Mouse (Mus musculus) thymus, postnatal 36 days (tissue): ENCODE data around the gene Dst.
A peak's percentile ranks its signal among the peaks of the same experiment; 100 is the strongest.

ENCODE experiments used
- DNase-seq, 2 experiments: peaks; one replicate each; pipeline ENCODE4 v3.0.0; 2022; ENCODE audit warnings: mixed read lengths in 2 of 2

The Dst gene

DNA sequence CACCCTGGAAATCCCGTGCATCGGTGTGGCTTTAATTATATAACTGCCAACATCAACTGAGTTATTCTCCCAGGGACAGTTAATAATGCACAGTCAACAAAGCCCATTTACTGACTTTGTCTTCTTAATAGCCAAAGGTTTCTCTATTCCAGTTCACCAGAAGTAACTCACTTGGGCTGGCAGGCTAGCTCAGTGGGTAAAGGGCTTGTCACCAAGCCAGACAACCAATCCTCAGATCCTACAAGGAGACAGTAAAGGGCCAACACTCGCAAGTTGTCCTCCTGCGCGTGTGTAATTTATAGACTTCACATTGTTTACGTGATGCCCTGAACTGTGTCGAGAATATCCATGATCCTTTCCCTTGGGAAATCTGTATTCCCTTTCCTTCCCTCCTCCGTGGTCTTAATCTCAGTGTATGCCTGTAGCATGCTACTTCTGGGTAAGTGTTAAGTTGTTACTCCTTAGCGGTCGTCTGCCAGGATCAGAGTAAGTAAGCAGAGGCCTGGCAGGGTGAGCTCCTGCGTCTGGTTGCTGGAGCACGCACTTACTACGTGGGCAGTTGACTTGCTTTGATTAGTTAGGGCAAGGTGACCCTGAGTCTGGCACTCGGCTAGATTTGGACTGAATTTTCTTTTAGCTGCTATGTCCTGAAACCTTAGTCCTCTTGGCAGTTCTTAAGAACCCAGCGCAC is 338.1 kb downstream of the Dst start:
- no peak for DNase-seq

DNA sequence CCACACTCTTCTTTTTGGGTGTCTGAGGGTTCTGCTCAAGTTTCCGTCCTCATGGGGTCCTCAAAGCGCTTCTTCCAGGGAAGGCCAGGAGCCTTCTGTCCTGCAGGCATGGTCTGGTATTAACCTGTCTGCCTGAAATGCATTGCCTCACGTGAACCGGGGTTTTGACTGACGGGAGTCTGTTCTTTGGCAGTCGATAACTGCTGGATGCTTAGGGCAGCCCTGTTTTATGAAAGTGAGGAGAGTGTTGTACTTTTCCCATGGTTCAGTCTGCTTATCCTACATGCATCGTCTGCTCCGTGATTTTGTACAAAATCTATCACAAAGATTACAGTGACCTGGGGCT is 338.6 kb downstream of the Dst start:
- no peak for DNase-seq

DNA sequence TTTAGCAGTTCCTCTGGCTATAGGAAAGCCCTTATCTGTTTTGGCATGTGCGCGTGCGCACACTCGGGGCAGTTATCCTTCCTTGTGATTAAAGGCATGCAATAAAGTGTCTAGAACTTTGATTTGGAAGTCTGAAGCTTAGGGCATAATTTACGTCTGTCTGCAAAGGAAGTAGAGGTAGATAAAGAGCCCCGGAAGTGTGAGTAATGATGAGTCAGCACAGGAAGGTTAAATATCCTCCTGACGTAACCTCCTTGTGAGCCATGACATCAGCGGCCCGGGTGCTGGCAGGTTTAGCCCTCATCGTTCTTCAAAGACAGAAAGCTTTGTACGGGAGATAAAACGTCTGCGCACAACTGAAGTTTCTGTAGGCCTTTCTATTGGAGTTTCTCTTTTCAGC is 343.1 kb downstream of the Dst start:
- peak in 1 of 2 experiments; percentile 17 for DNase-seq

DNA sequence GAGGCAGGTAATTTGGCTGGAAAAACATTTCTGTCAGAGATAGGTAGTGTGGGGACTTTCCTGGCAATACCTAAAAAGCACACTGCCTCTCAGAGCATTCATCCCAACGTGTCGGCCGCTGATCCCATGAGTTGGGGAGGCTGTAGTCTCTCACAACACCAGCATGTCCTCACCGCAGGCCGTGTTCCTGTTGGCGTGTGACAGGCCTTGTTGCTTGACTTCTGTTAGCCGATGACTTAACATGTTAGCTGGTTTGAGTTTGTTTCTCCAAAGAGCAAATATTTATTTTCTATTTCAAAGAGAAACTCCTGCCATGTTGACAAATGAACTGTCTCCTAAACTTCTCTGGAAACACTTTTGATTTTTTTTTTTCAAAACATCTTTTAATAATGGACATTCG is 344.2 kb downstream of the Dst start:
- no peak for DNase-seq

DNA sequence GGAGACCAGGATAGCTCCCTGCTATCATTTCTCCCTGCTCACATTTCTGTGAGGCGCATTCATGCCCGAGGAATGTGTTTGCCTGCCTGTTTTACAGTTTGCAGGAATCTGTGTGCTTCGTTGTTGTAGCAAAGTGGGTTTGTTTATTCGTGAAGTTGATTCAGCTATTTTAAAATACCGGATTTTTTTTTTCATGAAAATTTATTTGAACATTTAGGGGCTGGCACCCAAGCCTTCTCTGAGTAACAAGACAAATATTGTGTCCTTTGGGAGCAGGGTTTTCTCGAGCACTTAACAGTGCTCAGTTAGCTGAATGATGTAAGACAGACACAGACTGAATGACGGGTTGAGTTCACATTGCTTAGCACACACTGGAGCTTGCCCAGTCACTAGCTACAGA is 345.9 kb downstream of the Dst start:
- no peak for DNase-seq

DNA sequence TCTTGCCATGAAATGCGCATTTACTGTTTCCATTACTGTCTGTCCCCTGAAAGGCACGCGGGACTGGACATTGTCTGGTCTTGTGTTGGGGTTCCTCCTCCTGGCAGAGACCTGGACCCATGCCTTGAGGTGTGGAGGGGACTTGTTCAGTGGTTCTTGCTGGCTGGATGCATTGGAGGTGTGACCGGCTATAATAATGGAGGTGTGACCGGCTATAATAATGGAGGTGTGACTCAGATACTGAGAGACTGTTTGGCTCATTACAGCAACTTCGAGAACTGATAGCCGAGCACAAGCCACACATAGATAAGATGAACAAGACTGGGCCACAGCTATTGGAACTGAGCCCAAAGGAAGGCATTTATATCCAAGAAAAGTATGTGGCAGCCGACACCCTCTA is 351.9 kb downstream of the Dst start:
- DNase-seq = no peak

DNA sequence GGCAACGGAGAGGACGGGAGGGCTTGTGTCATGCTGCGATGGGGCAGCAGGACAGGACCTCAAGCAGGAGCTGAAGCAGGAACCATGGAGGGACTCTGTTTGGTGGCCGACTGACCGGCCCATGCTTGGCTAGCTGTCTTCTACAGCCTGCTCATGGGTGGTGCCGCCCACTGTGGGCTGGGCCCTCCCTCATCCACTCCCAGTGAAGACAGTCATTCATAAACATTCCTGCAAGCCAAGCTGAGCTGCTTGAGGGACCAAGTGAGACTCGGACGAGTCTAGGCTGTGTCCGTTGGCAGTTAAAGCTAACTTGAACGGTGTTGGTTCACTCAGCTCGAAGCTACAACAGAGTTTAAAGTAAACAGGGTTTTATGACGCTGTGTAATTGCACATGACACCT is 353.0 kb downstream of the Dst start:
- DNase-seq = no peak

DNA sequence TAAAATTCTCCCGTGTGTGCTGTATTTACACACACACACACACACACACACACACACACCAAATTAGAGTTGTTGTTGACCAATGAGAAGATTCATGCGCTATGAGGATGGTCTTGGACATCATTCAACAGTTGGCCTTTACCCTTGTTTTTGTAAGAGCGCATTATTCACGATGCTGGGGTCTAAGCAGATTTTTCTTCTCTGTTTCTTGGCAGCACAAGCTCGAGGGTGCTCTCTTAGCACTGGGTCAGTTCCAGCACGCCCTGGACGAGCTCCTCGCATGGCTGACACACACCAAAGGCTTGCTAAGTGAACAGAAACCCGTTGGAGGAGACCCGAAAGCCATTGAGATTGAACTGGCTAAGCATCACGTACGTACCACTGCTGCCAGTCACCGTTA is 360.5 kb downstream of the Dst start:
- no peak for DNase-seq

DNA sequence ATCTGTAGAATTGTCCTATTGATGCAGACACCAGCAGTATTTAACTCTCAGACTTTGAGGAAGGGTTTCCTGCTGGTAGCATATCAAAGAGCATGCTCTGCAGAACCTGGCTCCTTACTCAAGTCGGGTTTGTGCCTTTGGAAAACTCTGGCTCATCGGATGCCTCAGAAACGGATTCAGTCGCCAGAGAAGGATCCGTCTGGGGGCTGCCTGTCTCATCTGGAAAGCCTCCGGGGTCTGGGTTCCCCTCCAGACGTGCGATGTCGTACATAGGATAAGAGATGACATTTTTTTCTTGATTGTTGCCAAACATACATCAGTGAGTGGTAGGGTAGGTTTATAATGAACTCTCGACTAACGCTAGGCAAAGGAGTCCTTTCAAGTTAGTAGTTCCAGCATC is 361.6 kb downstream of the Dst start:
- DNase-seq = no peak

DNA sequence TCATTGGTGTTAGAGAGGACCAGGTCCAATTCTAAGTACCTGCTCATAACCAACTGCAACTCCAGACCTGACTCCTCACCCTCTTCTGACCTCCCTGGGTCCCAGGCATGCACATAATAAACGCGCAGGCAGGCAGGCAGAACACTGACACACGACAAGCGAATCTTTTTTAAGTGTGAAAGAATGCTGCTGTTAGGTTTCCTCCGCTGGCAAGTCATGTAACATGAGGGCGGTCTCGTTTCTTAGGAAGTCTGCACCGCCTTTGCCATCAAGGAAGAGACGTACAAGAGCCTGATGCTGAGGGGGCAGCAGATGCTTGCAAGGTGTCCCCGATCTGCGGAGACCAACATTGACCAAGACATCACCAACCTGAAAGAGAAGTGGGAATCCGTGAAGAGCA is 365.9 kb downstream of the Dst start:
- DNase-seq = no peak

DNA sequence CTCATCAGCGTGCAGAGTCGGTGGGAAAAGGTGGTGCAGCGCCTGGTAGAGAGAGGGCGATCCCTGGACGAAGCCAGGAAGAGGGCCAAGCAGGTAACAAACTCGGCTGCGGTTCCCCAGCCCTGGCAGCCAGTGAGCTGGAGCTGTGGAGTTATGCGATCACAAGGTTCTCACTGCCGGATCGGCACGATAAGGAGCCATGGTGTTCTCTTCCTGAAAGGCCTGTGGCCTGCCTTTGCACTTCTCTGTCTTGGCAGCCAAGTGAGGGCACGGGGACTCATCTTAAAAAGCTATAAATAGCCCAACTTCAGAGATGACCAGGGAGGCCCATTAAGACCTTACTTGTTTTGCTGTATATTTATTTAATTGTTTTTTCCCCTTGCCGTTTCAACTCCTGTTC is 367.8 kb downstream of the Dst start:
- no peak for DNase-seq

DNA sequence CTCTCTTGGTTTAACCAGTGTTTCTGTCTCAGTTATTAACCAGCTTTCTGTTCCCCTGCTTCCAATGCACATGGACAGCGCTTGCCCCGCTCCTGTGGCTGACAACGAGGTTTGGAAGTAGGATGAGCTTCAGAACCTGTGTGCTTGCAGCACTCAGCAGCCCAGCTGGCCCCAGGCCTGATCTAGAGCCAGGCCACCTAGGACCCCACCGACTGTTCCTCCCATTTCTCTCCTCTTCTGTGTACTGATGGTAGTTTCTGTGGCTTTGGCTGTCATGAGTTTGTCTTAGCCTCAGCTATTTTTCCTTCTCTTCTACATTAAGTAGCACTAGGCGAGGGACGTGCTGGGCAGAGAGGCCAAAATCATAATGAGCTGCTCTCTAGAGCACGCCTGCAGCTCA is 368.7 kb downstream of the Dst start:
- no peak for DNase-seq

DNA sequence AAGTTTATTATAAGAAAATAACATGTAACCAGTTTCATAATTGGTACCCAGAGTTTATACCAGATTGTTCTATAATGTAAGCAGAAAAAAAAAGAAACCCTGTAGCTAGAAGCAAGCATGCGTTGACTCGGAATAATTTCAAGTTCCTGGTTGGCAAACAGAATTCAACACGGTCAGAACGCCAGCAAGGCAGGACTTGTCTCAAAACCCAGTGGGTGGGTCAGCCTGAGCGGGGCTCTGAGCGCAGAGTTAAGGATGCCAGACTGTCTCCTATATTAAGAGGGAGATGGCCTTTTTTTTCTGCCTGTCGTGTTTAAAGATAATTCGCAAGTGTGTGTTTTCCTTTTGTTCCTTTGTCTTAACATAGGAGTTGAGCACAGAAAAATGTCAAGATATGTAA is 369.2 kb downstream of the Dst start:
- DNase-seq = no peak

DNA sequence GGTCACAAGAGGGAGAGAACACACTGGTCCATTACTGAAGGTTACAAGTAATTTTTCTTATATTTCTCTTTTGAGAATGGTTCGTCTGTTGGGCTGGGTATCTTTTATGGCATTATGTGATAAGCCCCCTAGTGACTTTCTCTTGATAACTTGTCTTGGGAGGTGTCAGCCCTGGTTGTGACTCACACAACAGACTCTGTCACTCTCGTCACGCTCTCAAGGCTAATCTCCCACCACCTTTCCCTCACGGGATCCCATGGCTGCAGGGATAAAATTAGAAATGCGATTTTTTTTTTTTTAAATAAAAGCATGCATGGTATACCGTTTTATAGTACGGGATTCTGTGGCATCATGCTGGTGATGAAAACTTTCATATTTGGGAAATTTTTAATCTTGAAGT is 375.5 kb downstream of the Dst start:
- no peak for DNase-seq

DNA sequence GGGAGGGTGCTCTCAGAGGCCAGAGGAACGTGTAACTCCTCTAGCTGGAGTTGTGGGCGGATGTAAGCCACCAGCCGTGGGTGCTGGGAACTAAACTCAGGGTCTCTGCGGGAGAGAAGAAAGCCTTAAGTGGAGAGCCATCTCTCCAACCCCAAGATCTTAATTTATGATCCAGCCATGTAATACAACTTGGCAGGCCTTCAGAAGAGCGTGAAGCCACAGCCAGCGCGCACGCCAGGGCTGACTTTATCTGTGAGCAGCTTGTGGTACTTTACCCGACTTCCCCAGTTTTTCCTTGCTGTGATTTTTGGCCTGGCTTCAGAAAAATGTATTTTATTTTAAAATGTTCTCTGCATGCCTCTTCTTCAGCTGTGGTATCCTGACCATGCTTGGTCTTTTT is 377.0 kb downstream of the Dst start:
- DNase-seq = no peak

DNA sequence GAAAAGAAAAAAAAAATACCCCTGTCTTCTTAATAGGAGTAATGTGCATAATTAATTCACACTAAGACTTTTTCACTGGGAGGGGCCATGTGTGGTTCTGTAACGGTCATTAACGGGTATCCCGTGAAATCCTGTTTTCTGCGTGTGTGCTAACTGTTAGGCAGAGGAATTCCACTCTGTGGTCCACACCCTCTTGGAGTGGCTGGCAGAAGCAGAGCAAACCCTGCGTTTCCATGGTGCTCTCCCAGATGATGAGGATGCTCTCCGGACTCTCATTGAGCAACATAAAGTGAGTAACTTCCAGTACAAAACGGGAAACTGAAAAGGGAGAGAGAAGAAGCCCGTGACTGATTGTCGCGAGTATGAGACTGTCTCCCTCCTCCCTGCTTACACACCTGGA is 379.7 kb downstream of the Dst start:
- no peak for DNase-seq

DNA sequence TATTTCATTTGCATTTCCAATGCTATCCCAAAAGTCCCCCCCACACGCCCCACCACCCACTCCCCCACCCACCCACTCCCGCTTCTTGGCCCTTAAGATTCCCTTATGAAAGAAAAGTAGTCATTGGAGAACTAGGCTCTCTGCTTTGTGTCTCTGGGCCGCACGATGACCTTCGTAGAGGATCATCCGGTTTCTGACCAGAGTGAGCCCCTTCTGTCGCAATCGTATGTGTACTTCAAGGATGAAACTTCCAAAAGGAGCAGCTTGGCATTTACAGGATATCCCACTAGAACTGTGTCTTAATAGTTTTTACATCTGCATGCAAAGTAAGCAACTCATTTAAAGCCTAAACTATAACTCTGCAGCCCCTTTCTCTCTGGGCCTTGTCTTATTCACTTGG is 380.2 kb downstream of the Dst start:
- DNase-seq = no peak

DNA sequence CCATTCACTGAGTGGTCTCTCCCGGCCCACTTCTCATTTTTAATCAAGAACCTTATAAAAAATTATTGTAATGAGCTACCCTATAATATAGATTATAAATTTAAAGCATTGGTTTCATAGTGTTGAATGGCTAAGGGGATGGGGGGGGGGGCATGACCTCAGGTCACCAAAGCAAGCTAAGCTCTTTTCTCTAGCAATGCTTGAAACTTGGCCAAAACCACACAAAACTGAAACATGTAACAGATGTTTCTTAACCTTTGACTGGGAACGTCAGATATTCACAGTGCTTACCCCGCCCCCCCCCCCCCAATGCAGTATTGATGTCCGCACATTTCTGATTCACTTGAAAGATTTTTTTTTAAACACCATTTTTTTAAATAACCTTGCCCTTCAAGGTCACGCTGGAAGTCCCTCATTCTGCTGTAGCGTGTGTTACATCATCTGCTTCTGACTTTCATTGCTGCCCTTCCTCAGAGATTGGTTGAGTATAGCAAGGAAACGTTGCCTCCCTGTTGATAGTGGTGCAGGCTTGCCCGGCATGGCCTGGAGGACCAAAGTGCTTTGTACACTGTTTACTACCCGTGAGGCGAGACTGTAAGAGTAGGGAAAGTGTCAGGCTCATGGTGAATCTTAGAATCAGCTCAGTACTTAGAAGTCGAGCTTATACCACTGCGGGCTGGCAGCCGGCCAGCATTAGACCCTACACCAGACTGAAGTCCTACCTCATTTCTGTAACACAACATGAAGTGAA is 380.9 kb downstream of the Dst start:
- DNase-seq = no peak

DNA sequence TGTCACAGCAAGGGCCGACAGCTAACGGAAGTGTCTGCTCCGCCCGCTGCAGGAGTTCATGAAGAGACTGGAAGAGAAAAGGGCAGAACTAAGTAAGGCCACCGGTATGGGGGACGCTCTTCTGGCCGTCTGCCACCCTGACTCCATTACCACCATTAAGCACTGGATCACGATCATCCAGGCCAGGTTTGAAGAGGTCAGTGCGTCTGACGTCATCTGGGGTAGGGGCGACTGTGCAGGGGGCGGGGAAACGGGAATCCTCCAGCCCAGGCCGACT is 381.4 kb downstream of the Dst start:
- DNase-seq = no peak

DNA sequence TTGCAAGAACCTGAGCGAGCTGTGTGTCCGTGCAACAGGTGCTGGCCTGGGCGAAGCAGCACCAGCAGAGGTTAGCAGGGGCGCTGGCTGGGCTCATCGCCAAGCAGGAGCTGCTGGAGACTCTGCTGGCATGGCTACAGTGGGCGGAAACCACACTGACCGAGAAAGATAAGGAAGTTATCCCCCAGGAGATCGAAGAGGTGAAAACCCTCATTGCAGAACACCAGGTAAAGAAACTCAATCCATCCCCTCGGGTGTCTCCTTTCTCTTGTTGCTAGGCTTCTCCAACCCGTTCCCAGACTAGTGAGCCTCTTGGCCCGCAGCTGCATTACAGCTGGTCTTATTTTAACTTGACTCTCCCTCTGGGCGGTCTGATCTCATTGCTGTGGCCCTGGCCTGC is 382.3 kb downstream of the Dst start:
- DNase-seq = no peak

DNA sequence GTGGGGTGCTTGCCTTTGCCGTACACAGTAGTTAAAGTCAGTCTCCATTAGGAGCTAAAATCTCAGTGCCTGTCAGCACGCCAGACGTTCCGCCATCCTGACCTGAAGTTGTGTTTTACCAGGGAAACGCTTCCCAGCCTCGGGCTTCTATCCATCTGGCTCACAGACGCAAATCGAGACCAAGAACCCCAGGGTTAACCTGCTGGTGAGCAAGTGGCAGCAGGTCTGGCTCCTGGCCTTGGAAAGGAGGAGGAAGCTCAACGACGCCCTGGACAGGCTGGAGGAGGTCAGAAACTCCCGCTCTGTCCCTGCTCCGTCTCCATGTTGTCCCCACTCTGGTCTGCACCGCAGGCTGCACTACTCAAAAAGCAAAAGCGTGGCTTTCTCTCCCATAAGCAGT is 385.2 kb downstream of the Dst start:
- DNase-seq = no peak

DNA sequence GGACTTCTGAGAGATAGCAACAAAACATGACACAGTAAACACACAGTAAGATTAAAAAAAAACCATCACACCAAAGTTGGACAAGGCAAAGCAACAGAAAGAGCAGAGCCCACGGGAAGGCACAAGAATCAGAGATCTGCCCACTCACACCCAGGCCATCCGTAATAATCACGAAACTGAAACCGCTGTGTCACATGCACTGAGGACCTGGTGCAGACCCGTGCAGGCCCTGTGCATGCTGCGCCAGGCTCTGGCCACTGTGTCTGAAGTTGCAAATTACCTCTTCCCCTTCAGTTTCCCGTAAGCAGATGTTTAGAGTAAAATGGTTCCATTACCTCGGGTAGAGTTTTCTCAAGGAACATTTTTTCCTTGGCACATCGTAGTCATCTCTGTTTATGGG is 389.6 kb downstream of the Dst start:
- DNase-seq = no peak

DNA sequence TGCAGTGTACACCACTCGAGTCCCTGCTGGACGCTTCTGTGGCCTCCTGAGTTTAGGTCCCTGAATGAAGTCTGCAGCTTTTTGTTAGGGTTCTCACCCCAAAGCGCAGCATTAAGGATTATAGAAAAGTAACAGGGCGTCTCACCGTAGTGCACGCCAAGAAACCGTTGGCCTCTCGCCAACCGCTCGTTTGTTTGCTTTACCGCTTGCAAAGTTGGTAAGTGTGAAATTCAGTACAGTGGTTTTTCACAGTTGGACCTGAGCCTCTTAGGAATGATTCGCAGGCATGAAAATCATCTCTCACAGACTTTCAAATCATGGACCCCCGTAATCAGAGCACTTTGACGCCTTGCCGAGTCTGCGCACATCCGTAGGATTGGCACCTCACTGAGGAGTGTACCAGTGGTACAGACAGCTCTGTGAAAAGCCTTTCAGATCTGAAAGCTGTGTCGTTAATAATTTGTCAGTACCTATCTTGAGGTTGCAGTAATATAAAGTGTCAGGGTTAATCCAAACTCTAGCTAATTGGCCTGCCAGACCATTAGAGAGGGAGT is 390.7 kb downstream of the Dst start:
- no peak for DNase-seq

DNA sequence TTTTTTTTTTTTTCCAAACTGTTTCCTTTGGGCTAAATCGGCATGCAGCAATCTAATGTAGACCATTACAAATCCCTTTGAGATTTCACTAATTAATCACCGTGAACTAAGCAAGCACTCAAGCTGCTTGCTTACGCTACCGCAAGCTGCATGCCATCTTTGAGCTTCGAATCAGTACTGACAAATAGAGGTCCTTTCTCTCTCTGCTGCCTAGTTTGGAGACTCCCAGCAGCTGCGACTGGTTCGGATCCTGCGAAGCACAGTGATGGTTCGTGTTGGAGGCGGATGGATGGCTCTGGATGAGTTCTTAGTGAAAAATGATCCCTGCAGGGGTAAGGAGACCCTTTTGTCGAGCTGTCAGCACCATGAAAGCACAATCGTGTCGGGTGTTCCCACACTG is 391.5 kb downstream of the Dst start:
- DNase-seq = no peak
